Mouse (Mus musculus): Measurements from ENCODE around the gene Jag2. TPM values are rescaled to one million over a fixed set of nuclear protein-coding genes. Genes with fewer than 3 reads are reported as not detected.

Jag2 gene
- total RNA-seq, 1 experiment from 2014 or later: 8.4 TPM

DNA sequence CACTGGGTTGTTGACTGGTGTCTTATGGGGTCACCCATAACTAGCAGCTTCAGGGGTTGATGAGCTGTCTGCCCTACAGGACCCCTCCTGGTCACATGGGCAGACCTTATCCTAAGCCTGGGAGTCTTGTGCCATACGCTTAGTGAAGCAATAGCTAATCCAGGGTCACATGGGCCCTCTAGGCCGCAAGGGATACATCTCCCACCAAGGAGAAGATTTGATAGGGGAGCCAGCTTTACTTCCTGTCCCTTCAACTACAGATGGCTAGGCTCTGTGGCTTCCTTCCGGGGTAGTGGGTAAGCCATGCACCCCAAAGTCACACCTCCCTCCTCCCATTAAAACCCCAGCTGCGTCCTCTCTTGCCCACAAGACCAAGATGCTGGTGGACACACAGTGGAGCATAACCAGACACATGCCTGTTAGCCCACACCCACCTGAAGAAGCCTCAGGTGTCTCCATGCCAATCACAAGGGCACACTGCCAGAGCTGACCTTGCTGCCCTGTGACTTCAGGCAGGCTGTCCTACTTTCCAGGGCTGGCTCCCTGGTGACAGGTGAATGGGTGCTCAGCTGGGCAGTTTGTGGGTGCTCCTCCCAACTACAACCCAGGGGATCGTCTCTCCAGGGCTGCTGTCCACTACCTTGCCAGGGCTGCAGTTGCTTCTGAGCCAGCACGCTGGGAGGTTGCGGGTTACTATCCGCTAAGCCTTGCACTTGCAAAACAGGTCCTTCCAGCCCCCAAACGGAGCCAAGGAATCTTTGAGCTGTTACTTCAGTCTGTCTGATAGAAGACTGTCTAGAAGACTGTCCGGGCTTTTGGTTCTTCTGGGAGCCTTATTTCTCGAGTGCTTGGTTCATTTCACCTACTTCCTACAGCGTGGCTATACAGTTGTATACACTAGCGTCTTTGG is 61.1 kb downstream of the Jag2 start, which contains the start of gene Gpr132:
Gene Gpr132, minus strand, starts transcription at position 51 of the 910 bp plus-strand sequence.
- DNase-seq: no peak

- no peak for DNase-seq
These were observed 62.4 kb downstream of the Jag2 start for GRCm38 (mm10) chr12:112867106-112867674.

DNA sequence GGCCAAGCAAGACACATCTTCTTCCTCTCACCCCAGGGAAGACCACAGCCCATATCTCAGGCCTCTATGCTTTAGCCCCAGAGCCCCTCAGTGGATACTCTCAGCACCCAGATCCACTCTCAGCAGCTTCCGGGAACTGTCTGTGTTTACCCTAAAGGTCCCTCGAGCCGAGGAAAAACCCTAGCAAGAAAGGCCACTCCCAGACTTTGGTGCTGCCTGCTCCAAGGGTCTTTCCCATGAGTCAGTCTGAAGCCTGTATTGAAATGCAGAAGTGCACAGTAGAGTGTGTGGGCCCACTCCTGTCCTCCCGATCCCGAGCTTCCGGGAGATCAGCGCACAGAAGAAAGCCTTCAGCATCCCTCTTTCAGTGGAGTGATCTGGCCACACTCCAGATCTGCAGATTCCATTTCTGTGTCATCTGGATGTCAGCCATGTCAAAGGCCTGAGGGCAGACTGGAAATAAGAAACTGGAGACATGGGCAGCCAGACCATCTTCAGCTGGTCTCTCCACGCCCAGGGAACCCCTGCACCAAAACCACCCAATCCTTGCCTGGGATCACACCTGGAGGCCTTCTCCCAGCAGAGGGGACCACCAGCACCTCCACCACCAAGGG is 63.0 kb downstream of the Jag2 start:
- DNase-seq: peak; percentile 41

GRCm38 (mm10) chr12:112864804-112865203 is 64.8 kb downstream of the Jag2 start:
- DNase-seq: no peak

- no peak for DNase-seq
These were observed 67.7 kb downstream of the Jag2 start for GRCm38 (mm10) chr12:112861911-112862321.

DNA sequence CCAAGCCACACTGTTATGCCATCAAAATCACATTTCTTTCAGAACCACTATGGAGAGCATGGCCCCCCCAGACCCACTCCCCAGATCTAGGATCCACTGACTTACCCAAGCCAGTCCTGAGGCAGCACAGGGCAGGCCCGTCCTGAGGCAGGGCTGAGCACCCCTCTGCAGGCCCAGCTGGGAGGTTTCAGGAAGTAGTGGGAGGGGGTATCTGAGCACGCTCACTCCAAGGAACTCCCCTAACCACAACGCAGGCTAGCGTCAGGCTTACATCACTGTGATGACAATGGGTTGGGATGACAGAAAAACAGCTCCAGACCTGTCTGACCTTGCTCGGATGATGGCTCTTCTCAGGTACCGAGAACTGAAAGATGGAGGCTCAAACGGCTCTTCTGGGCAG is 68.8 kb downstream of the Jag2 start:
- DNase-seq: no peak

GRCm38 (mm10) chr12:112859930-112860329 is 69.6 kb downstream of the Jag2 start:
- no peak for DNase-seq

GRCm38 (mm10) chr12:112858581-112859336 is 70.8 kb downstream of the Jag2 start:
- no peak for DNase-seq

Small RNA genes within 50 kb of the gene (microRNA-seq; reads per million reads assigned to microRNA genes)
- 0 reads per million in 2 experiments for gene Mir6941

Other genes starting within 250 kb of the Jag2 start
- gene Cep170b, start 209.3 kb downstream of the Jag2 start, total RNA-seq (2021): 42.4 and 58.1 TPM in 2 replicates
- gene Pld4, start 169.1 kb downstream of the Jag2 start, total RNA-seq (2021): 6.4 and 6.8 TPM in 2 replicates
- gene Ahnak2, start 127.1 kb downstream of the Jag2 start, total RNA-seq (2021): 5.1 and 5.7 TPM in 2 replicates
- gene Clba1, start 120.8 kb downstream of the Jag2 start, total RNA-seq (2021): 7.7 and 10.0 TPM in 2 replicates
- gene Cdca4, start 100.4 kb downstream of the Jag2 start, total RNA-seq (2021): 15.5 and 15.9 TPM in 2 replicates
- 0.12 TPM in 1 of 2 replicates, not detected in the other for gene Gpr132, start 61.5 kb downstream of the Jag2 start, total RNA-seq (2021)
- gene Nudt14, start 12.3 kb upstream of the Jag2 start, total RNA-seq (2021): 26.6 and 40.7 TPM in 2 replicates
- gene Btbd6, start 46.7 kb upstream of the Jag2 start, total RNA-seq (2021): 21.7 and 26.8 TPM in 2 replicates
- gene Brf1, start 70.9 kb upstream of the Jag2 start, total RNA-seq (2021): 65.9 and 68.8 TPM in 2 replicates
- 45.6 and 55.5 TPM in 2 replicates for gene Pacs2, start 84.7 kb upstream of the Jag2 start, total RNA-seq (2021)
- gene Tex22, start 144.7 kb upstream of the Jag2 start, total RNA-seq (2021): 0.67 TPM in 1 of 2 replicates, not detected in the other
- gene Mta1, start 168.5 kb upstream of the Jag2 start, total RNA-seq (2021): 104 and 109 TPM in 2 replicates
- 65.9 and 69.0 TPM in 2 replicates for gene Crip2, start 210.5 kb upstream of the Jag2 start, total RNA-seq (2021)
- gene Crip1, start 216.5 kb upstream of the Jag2 start, total RNA-seq (2021): 28.9 and 30.2 TPM in 2 replicates
- 1.4 and 2.5 TPM in 2 replicates for gene Tedc1, start 226.6 kb upstream of the Jag2 start, total RNA-seq (2021)